Mouse (Mus musculus): Measurements from ENCODE around the gene Adat1.

DNA sequence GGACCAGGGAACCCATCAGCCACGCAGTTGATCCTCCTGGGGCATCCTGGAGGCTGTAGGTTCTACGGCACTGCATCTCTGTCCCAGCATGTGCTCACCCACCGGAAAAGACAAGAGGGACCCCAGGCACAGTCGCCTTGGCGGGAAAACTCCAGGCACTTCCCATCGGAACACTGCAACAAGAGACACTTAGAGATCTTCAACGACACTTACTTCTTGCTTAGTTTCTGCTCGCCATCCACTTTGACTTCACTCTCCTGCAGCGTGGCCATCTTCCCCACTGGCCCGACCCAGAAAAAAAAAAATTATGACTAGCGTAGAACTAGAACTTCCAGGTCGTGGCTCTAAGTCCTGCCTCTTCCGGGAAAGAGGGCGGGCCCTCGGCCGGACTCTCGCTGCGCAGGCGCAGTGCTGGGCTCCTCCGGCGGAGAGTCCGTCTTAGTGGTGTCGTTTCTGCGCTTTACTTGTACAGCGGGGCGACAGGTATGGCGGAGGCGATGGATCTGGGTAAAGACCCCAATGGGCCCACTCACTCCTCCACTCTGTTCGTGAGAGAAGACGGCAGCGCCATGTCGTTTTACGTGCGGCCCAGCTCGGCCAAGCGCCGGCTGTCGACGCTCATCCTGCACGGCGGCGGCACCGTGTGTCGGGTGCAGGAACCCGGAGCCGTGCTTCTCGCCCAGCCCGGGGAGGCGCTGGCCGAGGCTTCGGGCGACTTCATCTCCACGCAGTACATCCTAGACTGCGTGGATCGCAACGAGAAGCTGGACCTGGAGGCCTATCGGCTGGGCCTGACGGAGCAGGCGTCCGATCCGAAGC is 19.1 kb upstream of the Adat1 start, which contains the start of the genes Kars and Terf2ip:
- no peak for TF ChIP-seq CTCF (conservative IDR thresholded peaks at IDR 0.05; ENCODE audit: low read length)
- no peak for TF ChIP-seq NANOG (IDR thresholded peaks at IDR 0.05; ENCODE audit: borderline replicate concordance, low read length)

All from E14TG2a.4 (cell line).